Mouse (Mus musculus) adrenal gland, postnatal 25 days (tissue): Measurements from ENCODE around the gene Pdia2. TPM values are rescaled to one million over a fixed set of nuclear protein-coding genes. Genes with fewer than 3 reads are reported as not detected.
"Not testable (repeated sequence)": the region's sequence is repeated elsewhere in the genome, so short reads cannot be mapped to it uniquely, and the experiment has no call there.

Experiments used
- DNase-seq: peaks from one replicate; pipeline ENCODE4 v3.0.0; 2021; ENCODE audit warnings: mixed read lengths
- total RNA-seq: library from RNA; stranded (reverse); gene quantifications from 2 replicates; pipeline ENCODE4 v1.2.3, GENCODE M21; 2021

The Pdia2 gene
- total RNA-seq, 1 experiment from 2014 or later, result 2.3 TPM

GRCm38 (mm10) chr17:26200831-26201705 lies 2.2 kb upstream of the Pdia2 start:
- peak; percentile 49 for DNase-seq

- no peak for DNase-seq
These were observed 6.3 kb downstream of the Pdia2 start for GRCm38 (mm10) chr17:26192481-26193190.

GRCm38 (mm10) chr17:26191486-26191885 lies 7.4 kb downstream of the Pdia2 start:
- DNase-seq, result not testable (repeated sequence)

- DNase-seq, result no peak
These were observed 10.6 kb downstream of the Pdia2 start for GRCm38 (mm10) chr17:26188091-26188805.

GRCm38 (mm10) chr17:26187592-26187991 lies 11.3 kb downstream of the Pdia2 start:
- no peak for DNase-seq

GRCm38 (mm10) chr17:26181179-26181578 lies 17.7 kb downstream of the Pdia2 start:
- no peak for DNase-seq

- no peak for DNase-seq
These were observed 20.3 kb downstream of the Pdia2 start for GRCm38 (mm10) chr17:26178611-26179010.

GRCm38 (mm10) chr17:26175248-26175647 lies 23.6 kb downstream of the Pdia2 start:
- DNase-seq, result not testable (repeated sequence)

GRCm38 (mm10) chr17:26168039-26168438 lies 30.8 kb downstream of the Pdia2 start:
- DNase-seq, result no peak

GRCm38 (mm10) chr17:26162736-26163135 lies 36.2 kb downstream of the Pdia2 start:
- no peak for DNase-seq

- DNase-seq, result no peak
These were observed 46.8 kb downstream of the Pdia2 start for GRCm38 (mm10) chr17:26151886-26152630.

- DNase-seq, result no peak
These were observed 49.8 kb downstream of the Pdia2 start for GRCm38 (mm10) chr17:26149056-26149455.

Other genes with a start within 250 kb of the Pdia2 start
- gene A930017K11Rik, start 246.5 kb downstream of the Pdia2 start, total RNA-seq, result not detected in 2 replicates
- 22.8 and 24.5 TPM in 2 replicates for gene Capn15, start 213.3 kb downstream of the Pdia2 start, total RNA-seq
- 22.7 and 25.2 TPM in 2 replicates for gene Rab11fip3, start 129.5 kb downstream of the Pdia2 start, total RNA-seq
- 18.5 and 22.6 TPM in 2 replicates for gene Decr2, start 108.8 kb downstream of the Pdia2 start, total RNA-seq
- gene Nme4, start 103.5 kb downstream of the Pdia2 start, total RNA-seq, result 2.0 and 4.5 TPM in 2 replicates
- gene Tmem8, start 85.8 kb downstream of the Pdia2 start, total RNA-seq, result 8.6 and 10.8 TPM in 2 replicates
- gene Mrpl28, start 75.6 kb downstream of the Pdia2 start, total RNA-seq, result 80.3 and 83.4 TPM in 2 replicates
- gene Axin1, start 60.4 kb downstream of the Pdia2 start, total RNA-seq, result 40.4 and 42.6 TPM in 2 replicates
- gene Rgs11, start 3.9 kb upstream of the Pdia2 start, total RNA-seq, result 39.5 and 57.6 TPM in 2 replicates
- 7.5 and 7.7 TPM in 2 replicates for gene Arhgdig, start 8.7 kb upstream of the Pdia2 start, total RNA-seq
- gene Fam234a, start 45.2 kb upstream of the Pdia2 start, total RNA-seq, result 97.5 and 119 TPM in 2 replicates
- gene Luc7l, start 53.8 kb upstream of the Pdia2 start, total RNA-seq, result 73.2 and 77.1 TPM in 2 replicates
- gene Neurl1b, start 215.7 kb upstream of the Pdia2 start, total RNA-seq, result 49.1 and 57.1 TPM in 2 replicates